Mouse (Mus musculus): Measurements from ENCODE around the gene Sdccag8. TPM values are rescaled to one million over a fixed set of nuclear protein-coding genes. Genes with fewer than 3 reads are reported as not detected.
A peak's percentile ranks its signal among the peaks of the same experiment; 100 is the strongest.
"Not testable (repeated sequence)": the region's sequence is repeated elsewhere in the genome, so short reads cannot be mapped to it uniquely, and the experiment has no call there.

Gene Sdccag8
- total RNA-seq, 2 experiments from 2014 or later: 24.1 to 59.3 TPM

DNA sequence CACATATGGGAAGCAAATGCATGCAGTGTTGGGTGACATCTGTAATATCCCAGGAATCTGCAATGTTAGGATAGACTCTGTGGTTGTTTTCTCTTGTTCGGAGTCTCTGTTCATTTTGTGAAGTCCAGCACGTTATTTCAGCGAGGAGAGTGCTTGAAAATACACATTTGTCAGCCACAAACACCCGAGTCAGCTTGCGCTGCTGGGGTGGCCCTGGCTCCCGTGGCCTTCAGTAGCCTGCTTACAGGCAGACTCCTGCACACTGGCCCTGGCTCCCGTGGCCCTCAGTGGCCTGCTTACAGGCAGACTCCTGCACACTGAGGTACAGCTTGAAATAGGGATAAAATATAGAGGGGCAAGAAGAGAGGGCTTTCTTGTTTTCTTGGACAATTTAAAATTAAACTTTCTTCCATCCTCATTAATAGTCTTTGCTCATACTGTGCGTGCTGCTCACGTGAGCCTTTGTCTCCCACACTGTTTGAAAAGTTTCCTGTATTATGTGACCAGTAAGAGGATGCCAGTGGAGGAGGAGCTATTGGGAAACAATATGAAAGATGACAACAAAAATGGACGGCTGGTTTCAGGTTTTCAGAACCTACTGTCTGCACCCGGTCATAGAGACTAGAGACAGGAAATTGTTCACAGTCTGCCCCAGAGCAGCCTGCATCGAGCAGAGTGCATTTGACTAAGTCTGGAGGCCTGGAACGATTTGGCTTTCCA lies 119.7 kb downstream of the Sdccag8 start:
- no peak for ATAC-seq (ENCODE audit: poor library complexity, severe bottlenecking)

DNA sequence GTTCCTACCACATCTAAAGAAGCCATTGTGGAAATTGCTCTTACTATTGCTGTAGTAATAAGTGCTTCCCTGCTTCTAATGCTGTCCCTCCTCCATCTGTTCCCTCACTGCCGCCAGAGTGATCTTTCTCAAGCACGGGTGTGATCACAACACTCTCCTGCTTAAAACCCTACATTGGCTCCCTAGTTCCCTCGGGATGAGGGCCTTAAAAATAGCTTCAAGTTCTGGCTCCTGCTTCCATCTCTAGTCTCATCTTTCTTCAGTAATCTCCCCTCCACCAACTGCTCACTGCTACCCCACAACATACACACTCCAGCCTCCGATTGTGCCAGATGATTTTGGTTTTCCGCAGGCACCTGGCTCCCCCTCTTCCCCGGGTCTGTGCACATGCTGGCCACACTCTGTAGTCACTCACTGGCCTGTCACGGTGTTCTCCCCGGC lies 125.5 kb downstream of the Sdccag8 start:
- no peak for ATAC-seq (ENCODE audit: poor library complexity, severe bottlenecking)

GRCm38 (mm10) chr1:176941286-176941990 lies 127.0 kb downstream of the Sdccag8 start:
- not testable (repeated sequence) for ATAC-seq (ENCODE audit: poor library complexity, severe bottlenecking)

DNA sequence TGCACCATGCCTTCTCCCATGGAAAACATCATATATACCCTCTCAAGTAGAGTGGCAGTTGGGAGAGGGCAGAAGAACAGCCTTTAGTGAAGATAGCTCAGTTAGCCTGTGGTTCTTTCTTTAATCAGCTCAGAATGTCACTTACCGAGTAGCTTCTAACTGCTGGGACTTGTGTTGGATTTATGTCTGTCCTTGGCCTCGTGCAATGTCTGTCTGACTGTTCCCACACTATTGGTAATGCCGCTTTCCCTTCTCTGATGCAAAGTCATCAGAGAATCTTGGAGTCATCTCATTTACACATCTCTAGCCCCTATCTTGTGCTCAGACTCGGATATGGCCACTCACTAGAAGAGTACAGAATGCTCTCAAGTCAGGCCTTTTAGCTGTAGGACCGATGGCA lies 128.7 kb downstream of the Sdccag8 start:
- no peak for ATAC-seq (ENCODE audit: poor library complexity, severe bottlenecking)

DNA sequence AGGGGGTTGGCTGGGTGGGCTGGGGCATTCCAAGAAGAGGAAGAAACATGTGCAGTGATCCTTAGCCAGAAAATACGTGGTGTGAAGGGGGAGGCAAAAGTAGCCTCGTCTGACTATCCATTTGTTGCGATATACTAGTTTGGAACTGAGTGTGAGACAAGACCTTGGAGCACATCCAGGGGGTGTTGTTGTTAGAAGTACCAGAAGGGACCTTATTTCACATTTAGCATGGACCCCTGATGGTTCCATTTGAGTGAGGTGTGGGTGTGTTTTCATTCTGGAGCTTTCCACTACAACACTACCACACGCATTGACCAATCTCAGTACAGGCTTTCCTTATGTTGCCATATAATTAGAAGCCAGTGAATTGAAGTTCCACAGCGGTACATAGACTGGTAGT lies 129.5 kb downstream of the Sdccag8 start:
- ATAC-seq (ENCODE audit: poor library complexity, severe bottlenecking): no peak

GRCm38 (mm10) chr1:176944458-176945174 lies 130.2 kb downstream of the Sdccag8 start:
- ATAC-seq (ENCODE audit: poor library complexity, severe bottlenecking): peak; percentile 87

DNA sequence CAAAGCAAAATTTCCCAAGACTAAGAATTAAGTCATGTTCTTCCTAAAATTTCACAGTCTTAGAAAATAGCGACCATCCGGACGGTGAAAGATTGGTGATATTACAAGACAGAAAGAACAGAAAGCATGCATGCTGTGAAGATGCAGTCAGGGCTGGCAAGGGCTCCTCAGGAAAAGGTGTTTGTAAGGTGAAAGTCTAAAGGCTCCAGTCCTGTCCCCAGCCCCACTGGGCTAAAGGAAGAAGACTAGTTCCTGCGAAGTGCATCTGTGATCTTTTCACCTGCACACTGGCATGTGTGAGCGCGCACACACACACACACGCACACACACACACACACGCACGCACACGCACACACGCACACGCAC lies 130.7 kb downstream of the Sdccag8 start:
- 0 out of 2 replicates have a peak, but pooled peaks have one; percentile 2 for ATAC-seq (ENCODE audit: poor library complexity, severe bottlenecking)

DNA sequence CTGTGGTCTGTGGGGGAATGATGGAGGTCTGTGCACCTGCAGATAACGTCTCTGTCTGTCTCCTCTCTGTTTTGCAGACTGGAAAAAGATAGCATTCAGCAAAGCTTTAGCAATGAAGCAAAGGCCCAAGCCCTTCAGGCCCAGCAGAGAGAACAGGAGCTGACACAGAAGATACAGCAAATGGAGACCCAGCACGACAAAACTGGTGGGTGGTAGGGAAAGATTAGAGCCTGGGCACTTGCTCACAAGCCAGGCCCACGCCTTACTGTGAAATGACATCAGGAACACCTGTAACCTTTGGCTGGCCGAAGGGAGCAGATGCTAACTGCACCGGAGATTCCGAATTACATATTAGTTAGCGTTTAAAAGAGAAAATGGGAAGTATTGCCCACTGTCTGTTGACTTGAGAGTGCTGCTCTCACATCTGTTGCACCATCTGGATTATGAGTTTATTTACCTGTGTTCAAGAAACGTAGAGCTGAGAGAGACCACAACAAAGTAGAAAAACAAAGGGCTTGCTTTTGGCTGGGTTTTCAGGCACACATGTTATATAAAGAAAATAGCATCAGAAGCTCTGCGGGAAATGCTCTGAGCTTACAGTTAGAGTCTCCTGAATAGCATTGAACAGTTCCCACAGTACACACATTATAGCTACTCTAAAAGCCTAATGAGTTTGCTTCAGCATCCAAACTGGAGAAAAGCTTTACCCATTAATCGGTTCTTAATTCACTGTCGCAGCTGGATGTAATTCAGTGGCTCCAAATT lies 131.8 kb downstream of the Sdccag8 start:
- ATAC-seq (ENCODE audit: poor library complexity, severe bottlenecking): no peak

GRCm38 (mm10) chr1:176946796-176947181 lies 132.3 kb downstream of the Sdccag8 start:
- no peak for ATAC-seq (ENCODE audit: poor library complexity, severe bottlenecking)

DNA sequence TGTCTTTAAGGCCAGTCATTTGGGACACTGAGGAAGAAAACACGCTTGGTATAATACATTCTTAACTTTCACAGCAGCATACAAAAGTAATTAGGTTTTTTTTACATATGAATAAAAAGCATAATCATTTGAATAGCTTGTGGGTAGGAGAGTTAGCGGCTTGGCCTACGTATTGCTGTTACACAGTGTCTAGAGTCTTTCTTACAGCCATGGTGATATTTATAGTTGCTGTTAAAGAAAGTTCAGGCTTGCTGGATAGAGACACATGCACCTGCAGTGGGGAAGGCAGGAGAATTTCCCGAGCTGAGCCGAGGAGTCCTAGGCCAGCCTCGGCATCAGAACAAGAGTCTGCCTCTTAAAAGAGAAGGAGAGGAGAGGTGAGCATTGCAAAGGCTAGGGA lies 134.4 kb downstream of the Sdccag8 start:
- no peak for ATAC-seq (ENCODE audit: poor library complexity, severe bottlenecking)

- ATAC-seq (ENCODE audit: poor library complexity, severe bottlenecking): no peak
Measured at GRCm38 (mm10) chr1:176949320-176949719, 134.9 kb downstream of the Sdccag8 start.

DNA sequence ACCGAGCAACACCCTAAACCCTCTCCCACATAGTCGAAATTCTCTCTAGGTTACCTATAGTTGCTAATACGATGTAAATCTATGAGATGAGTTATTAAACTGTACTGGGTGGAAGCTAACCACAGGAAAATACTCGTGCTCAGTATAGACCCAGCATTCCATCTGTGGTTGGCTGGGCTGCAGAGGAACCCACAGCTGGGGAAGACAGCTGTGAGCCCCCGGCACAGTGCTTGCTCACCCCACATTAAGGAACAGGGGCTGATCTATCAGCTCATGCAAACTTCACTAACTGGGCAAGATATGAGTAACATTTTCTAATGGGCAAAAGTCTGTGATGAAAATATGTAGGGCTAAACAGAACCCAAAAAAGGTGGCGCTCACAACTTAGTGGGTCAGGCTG lies 135.6 kb downstream of the Sdccag8 start:
- ATAC-seq (ENCODE audit: poor library complexity, severe bottlenecking): no peak

DNA sequence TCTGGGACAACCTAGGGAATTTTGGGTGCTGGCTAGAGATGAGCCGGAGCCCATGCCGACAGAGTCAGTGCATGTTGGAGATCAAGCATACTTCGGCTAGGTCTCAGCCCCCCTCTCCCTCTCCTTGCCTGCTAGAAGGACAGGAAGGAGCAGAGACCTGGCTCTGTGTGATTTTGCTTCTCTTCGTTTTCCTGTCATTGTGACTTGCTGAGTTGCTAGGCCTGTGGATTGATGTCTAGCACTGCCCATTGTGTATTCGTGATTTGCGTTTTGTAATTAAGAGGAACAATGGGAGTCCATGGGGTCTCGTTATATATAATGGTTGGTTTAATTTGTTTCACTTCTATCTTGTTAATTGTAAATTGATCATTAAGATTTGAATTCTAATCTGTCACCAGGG lies 137.4 kb downstream of the Sdccag8 start:
- ATAC-seq (ENCODE audit: poor library complexity, severe bottlenecking): no peak

DNA sequence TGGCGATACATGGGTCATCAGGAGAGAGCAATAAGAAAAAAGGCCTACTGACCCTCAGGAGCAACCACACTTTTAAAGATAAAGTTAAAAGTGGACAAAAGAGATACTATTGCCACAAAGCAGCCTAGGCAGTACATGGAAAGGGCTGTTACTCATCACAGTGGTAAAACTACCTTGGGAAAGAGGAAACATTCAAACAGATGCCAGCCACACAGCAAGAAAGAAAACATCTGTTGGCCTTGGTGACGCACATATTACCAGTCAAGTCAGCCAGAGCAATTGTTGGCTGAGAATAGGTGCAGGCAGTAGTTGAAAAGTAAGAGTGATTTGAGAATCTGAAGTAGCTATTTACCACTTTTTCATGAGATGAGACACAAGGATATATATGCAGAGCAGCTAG lies 143.9 kb downstream of the Sdccag8 start:
- ATAC-seq (ENCODE audit: poor library complexity, severe bottlenecking): no peak

GRCm38 (mm10) chr1:176961716-176962115 lies 147.3 kb downstream of the Sdccag8 start:
- ATAC-seq (ENCODE audit: poor library complexity, severe bottlenecking): no peak

DNA sequence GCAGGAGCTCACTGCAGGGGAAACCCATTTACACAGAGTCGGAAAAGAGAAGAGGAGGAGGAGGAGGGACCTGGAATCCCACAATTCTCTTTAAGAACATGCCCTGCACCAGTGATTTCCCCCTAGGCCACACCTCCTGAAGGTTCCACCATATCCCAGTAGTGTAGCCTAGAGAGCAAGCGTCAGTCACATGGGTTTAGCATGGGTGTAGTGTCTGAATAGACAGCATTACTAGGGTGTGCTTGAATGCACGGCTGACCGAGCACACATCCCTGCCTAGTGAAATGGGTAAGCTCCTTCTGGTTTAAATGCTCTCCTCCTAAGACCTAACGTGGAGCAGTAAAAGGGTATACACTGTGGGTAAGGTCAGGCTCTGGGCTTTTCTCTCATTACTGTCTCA lies 148.4 kb downstream of the Sdccag8 start:
- ATAC-seq (ENCODE audit: poor library complexity, severe bottlenecking): no peak

GRCm38 (mm10) chr1:176967299-176967698 lies 152.8 kb downstream of the Sdccag8 start:
- no peak for ATAC-seq (ENCODE audit: poor library complexity, severe bottlenecking)

GRCm38 (mm10) chr1:176970635-176971478 lies 156.4 kb downstream of the Sdccag8 start:
- no peak for ATAC-seq (ENCODE audit: poor library complexity, severe bottlenecking)

DNA sequence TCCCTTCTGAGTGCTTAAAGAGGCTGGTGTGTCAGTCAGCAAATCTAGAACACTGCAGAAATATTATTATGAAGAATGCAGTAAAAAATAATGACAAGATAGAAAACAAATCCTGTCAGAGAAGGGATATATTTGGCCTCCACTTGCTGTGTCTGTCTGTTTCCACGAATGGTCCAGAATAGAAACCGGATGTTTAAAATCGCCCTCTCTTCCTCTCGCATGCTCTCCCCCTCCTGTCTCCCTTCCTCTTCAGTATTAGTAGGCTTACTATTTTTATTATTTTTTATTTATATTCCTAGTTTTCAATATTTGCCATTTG lies 157.0 kb downstream of the Sdccag8 start:
- no peak for ATAC-seq (ENCODE audit: poor library complexity, severe bottlenecking)

- ATAC-seq (ENCODE audit: poor library complexity, severe bottlenecking): 0 out of 2 replicates have a peak, but pooled peaks have one; percentile 40
Measured at GRCm38 (mm10) chr1:176973356-176974088, 159.1 kb downstream of the Sdccag8 start.
